2 mouse cellular contexts compared by ENCODE assay signal in the genomic region with DNA sequence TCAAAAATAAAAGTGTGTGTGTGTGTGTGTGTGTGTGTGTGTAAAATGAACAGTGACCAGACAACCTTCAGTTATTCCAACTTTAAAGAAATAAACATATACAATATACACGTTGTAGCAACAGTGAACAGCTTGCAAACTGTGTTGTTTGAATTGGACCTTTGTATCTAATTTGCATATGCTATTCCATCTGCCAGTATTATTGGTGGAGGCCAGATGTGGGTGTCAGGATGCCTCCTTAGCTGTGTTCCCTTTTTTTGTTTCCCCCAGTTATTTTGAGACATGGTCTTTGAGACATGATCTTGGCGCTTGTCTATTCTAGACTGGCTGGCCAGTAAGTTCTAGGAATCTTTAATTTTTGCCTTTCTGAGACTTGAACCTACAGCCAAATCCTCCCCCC.
A peak's percentile ranks its signal among the peaks of the same experiment; 100 is the strongest.
TF ChIP-seq lines count a peak whose summit lies in the region.

No protein-coding gene starts in this region.

TF ChIP-seq in CH12.LX, 34 proteins besides CTCF, POLR2A, EP300 and RAD21 (continued from another document):
- no peak for TF ChIP-seq POLR2AphosphoS2 (IDR thresholded peaks at IDR 0.05; ENCODE audit: low read depth, low read length)
- no peak for TF ChIP-seq NELFE (IDR thresholded peaks at IDR 0.05; ENCODE audit: low read depth, low read length)
- TF ChIP-seq MAFK (IDR thresholded peaks at IDR 0.05; ENCODE audit: insufficient replicate concordance, low read length), result no peak
- TF ChIP-seq ZC3H11A (IDR thresholded peaks at IDR 0.05; ENCODE audit: low read depth, low read length), result no peak
- no peak for TF ChIP-seq CHD1 (IDR thresholded peaks at IDR 0.05; ENCODE audit: low read depth, low read length)
- TF ChIP-seq GABPA (IDR thresholded peaks at IDR 0.05; ENCODE audit: insufficient replicate concordance, low read depth, low read length), result no peak
- no peak for TF ChIP-seq ZNF384 (IDR thresholded peaks at IDR 0.05; ENCODE audit: low read depth, low read length)
- TF ChIP-seq ELF1 (IDR thresholded peaks at IDR 0.05; ENCODE audit: low read depth, low read length), result no peak
- TF ChIP-seq IRF4 (IDR thresholded peaks at IDR 0.05; ENCODE audit: low read depth, low read length), result no peak

TF ChIP-seq in MEL, 35 proteins besides CTCF, POLR2A, EP300 and RAD21 (continued from another document):
- TF ChIP-seq MYB (IDR thresholded peaks at IDR 0.05; ENCODE audit: low read depth, low read length) (no peak), CHD1 (IDR thresholded peaks at IDR 0.05; ENCODE audit: low read depth, low read length) (no peak), SIN3A (IDR thresholded peaks at IDR 0.05; ENCODE audit: low read length) (peak; percentile 45; the same call in 1 of the 2 replicates), USF1 (IDR thresholded peaks at IDR 0.05; ENCODE audit: low read depth, low read length) (no peak), ZMIZ1 (IDR thresholded peaks at IDR 0.05; ENCODE audit: low read depth, low read length) (no peak), TBP (IDR thresholded peaks at IDR 0.05; ENCODE audit: low read depth, low read length) (0 out of 2 replicates have a peak, but pooled peaks have one; percentile 51), POLR2AphosphoS2 (IDR thresholded peaks at IDR 0.05; ENCODE audit: low read length) (no peak)
